Mouse (Mus musculus): ENCODE data around the gene Rsg1. TPM values are rescaled to one million over a fixed set of nuclear protein-coding genes. Genes with fewer than 3 reads are reported as not detected.

Gene Rsg1
- total and polyA plus RNA-seq, 3 experiments = 1.1 to 4.5 (median 3.2) TPM

GRCm38 (mm10) chr4:141184426-141184825 is 29.3 kb upstream of the Rsg1 start:
- Histone ChIP-seq H3K27ac (ENCODE audit: insufficient read depth, low read depth) (no peak overlapping the region), H3K9me3 (replicated peaks; ENCODE audit: low read length) (no peaks in the 10 kb centered on the region), H3K4me1 (ENCODE audit: control insufficient read depth in 1 of 2, insufficient read depth in 2 of 2) (peaks cover 0 to 17% of the 10 kb centered on the region in 2 experiments; a peak in 2 of 4 replicates), H3K79me2 (replicated peaks; ENCODE audit: control insufficient read depth, extremely low read depth, insufficient read depth, poor library complexity, severe bottlenecking) (no peaks in the 10 kb centered on the region; the same call in 1 of the 2 replicates), H3K4me3 (replicated peaks in 1 of 3; ENCODE audit: low read depth in 2 of 3, low read length in 2 of 3, poor library complexity in 1 of 3) (no peak overlapping the region), H3K36me3 (replicated peaks in 1 of 2; ENCODE audit: control insufficient read depth in 1 of 2, insufficient read depth in 1 of 2, low read length in 1 of 2) (peaks cover 35 to 85% of the 10 kb centered on the region in 2 experiments), H3K9ac (ENCODE audit: insufficient read depth, low read depth) (no peak overlapping the region), H3K4me2 (ENCODE audit: insufficient read depth, low read depth, poor library complexity, severe bottlenecking) (no peak overlapping the region), H3K27me3 (replicated peaks) (no peaks in the 10 kb centered on the region)
- TF ChIP-seq ZC3H11A (IDR thresholded peaks at IDR 0.05; ENCODE audit: low read depth, low read length) (no peak), CTCF (conservative IDR thresholded peaks at IDR 0.05 in 1 of 2, IDR thresholded peaks at IDR 0.05 in 1 of 2; ENCODE audit: low read depth in 2 of 2, low read length in 2 of 2) (no peak), POLR2A (IDR thresholded peaks at IDR 0.05; ENCODE audit: low read depth, low read length) (no peak), ELF1 (IDR thresholded peaks at IDR 0.05; ENCODE audit: low read depth, low read length) (no peak), CHD2 (IDR thresholded peaks at IDR 0.05; ENCODE audit: low read length) (no peak), ZMIZ1 (IDR thresholded peaks at IDR 0.05; ENCODE audit: low read depth, low read length) (no peak), SIN3A (IDR thresholded peaks at IDR 0.05; ENCODE audit: low read length) (no peak), BHLHE40 (IDR thresholded peaks at IDR 0.05; ENCODE audit: low read depth, low read length) (no peak), MEF2A (IDR thresholded peaks at IDR 0.05; ENCODE audit: borderline replicate concordance, low read depth, low read length) (no peak), MAFK (IDR thresholded peaks at IDR 0.05; ENCODE audit: insufficient replicate concordance, low read length) (no peak), SMC3 (IDR thresholded peaks at IDR 0.05; ENCODE audit: low read depth, low read length) (no peak), GABPA (IDR thresholded peaks at IDR 0.05; ENCODE audit: insufficient replicate concordance, low read depth, low read length) (no peak)
- no peak for DNase-seq (ENCODE audit: extremely low read depth)
- dilution Hi-C loops (cut with MboI; ENCODE audit: extremely low pct_ligation_motif_present, extremely low pct_unique_long_range_greater_than_20kb, low sequenced_read_pairs) = no loop called here
- in situ Hi-C loops (cut with MboI; ENCODE audit: low pct_ligation_motif_present, low pct_unique_long_range_greater_than_20kb, low sequenced_read_pairs) = no loop called here

GRCm38 (mm10) chr4:141186923-141187836 is 26.6 kb upstream of the Rsg1 start:
- no peaks in the 10 kb centered on the region for H3K9me3 ChIP-seq (replicated peaks; ENCODE audit: low read length)
- peaks cover 0 to 17% of the 10 kb centered on the region in 2 experiments; a peak in 2 of 4 replicates for H3K4me1 ChIP-seq (ENCODE audit: control insufficient read depth in 1 of 2, insufficient read depth in 2 of 2)
- no peaks in the 10 kb centered on the region for H3K27me3 ChIP-seq (replicated peaks)
- in situ Hi-C loops (cut with MboI; ENCODE audit: low pct_ligation_motif_present, low pct_unique_long_range_greater_than_20kb, low sequenced_read_pairs) = no loop called here
- H3K27ac ChIP-seq (ENCODE audit: insufficient read depth, low read depth) = no peak overlapping the region
- H3K9ac ChIP-seq (ENCODE audit: insufficient read depth, low read depth) = no peak overlapping the region
- no peak for DNase-seq (ENCODE audit: extremely low read depth)
- no peaks in the 10 kb centered on the region; the same call in 1 of the 2 replicates for H3K79me2 ChIP-seq (replicated peaks; ENCODE audit: control insufficient read depth, extremely low read depth, insufficient read depth, poor library complexity, severe bottlenecking)
- peaks cover 27 to 85% of the 10 kb centered on the region in 2 experiments for H3K36me3 ChIP-seq (replicated peaks in 1 of 2; ENCODE audit: control insufficient read depth in 1 of 2, insufficient read depth in 1 of 2, low read length in 1 of 2)
- no peak for TF ChIP-seq RAD21 (IDR thresholded peaks at IDR 0.05; ENCODE audit: low read depth, low read length)
- TF ChIP-seq EP300 (IDR thresholded peaks at IDR 0.05; ENCODE audit: low read length) = no peak
- no peak overlapping the region for H3K4me2 ChIP-seq (ENCODE audit: insufficient read depth, low read depth, poor library complexity, severe bottlenecking)
- dilution Hi-C loops (cut with MboI; ENCODE audit: extremely low pct_ligation_motif_present, extremely low pct_unique_long_range_greater_than_20kb, low sequenced_read_pairs) = no loop called here
- no peak overlapping the region for H3K4me3 ChIP-seq (replicated peaks in 1 of 3; ENCODE audit: low read depth in 2 of 3, low read length in 2 of 3, poor library complexity in 1 of 3)
